Mouse (Mus musculus) kidney, embryonic 16.5 days (tissue): ENCODE measurements around the gene Capn3. TPM values are rescaled to one million over a fixed set of nuclear protein-coding genes. Genes with fewer than 3 reads are reported as not detected.

ENCODE experiments used
- ATAC-seq: fragments of 200-750 bp; cut with Nextera tagmentation; 2 replicates; pipeline ENCODE4 v1.8.0; 2017; ENCODE audit warnings: moderate TSS enrichment; ENCODE audit not compliant: low FRiP score, low TSS enrichment
- H3K27ac ChIP-seq: fragments of 300-500 bp; sonication (generic); 2 replicates; pipeline ENCODE4 v1.5.1; 2014; ENCODE audit warnings: low read length
- H3K27me3 ChIP-seq: fragments of 300-500 bp; sonication (generic); 2 replicates; pipeline ENCODE4 v1.6.1; 2014; ENCODE audit warnings: low read length, control low read depth, mixed read lengths; ENCODE audit not compliant: insufficient read depth
- H3K36me3 ChIP-seq: fragments of 300-500 bp; sonication (generic); 2 replicates; pipeline ENCODE4 v1.6.1; 2014; ENCODE audit warnings: low read length, control low read depth, mixed read lengths; ENCODE audit not compliant: insufficient read depth
- H3K4me1 ChIP-seq: fragments of 300-500 bp; sonication (generic); 2 replicates; pipeline ENCODE4 v1.6.1; 2014; ENCODE audit warnings: low read length, control low read depth, mixed read lengths; ENCODE audit not compliant: insufficient read depth
- H3K4me2 ChIP-seq: fragments of 300-500 bp; sonication (generic); replicated peaks from 2 replicates; pipeline ENCODE4 v1.6.1; 2014; ENCODE audit warnings: low read depth, low read length
- H3K4me3 ChIP-seq: fragments of 300-500 bp; sonication (generic); 2 replicates; pipeline ENCODE4 v1.5.1; 2014; ENCODE audit warnings: mild to moderate bottlenecking, low read length
- H3K9ac ChIP-seq: fragments of 300-500 bp; sonication (generic); replicated peaks from 2 replicates; pipeline ENCODE4 v1.6.1; 2014; ENCODE audit warnings: low read length
- H3K9me3 ChIP-seq: fragments of 300-500 bp; sonication (generic); 2 replicates; pipeline ENCODE4 v1.6.1; 2016; ENCODE audit warnings: low read length, control low read depth
- WGBS: fragments of 180-500 bp; shearing (Covaris S2); extraction: QIAGEN DNeasy Blood & Tissue Kit; methylation state at CpG from one replicate; pipeline ENCODE4 v1.1.7; 2014; 5-methylcytosine and 5-hydroxymethylcytosine counted together
- polyA plus RNA-seq: library from polyadenylated mRNA; unstranded; fragments of >200 nt; fragmentation: Nextera tagmentation; extraction: Ambion mirVana; gene quantifications from 2 replicates; pipeline ENCODE4 v1.2.1, GENCODE M21; 2015

Gene Capn3
- polyA plus RNA-seq: 1.4 and 1.8 TPM in 2 replicates

GRCm38 (mm10) chr2:120455719-120456118, at the start of gene Capn3:
Gene Capn3, plus strand, starts transcription at chr2:120456019.
- 69% methylated on average over 4 of the region's 4 CpGs for WGBS
- ATAC-seq: no peak
- no peak within 1 kb of the TSS for H3K27ac ChIP-seq
- H3K9ac ChIP-seq: no peak within 1 kb of the TSS
- H3K9me3 ChIP-seq: no peaks in the 10 kb centered on the region
- no peaks in the 10 kb centered on the region for H3K4me1 ChIP-seq
- no peak within 1 kb of the TSS for H3K4me3 ChIP-seq
- H3K27me3 ChIP-seq: no peaks in the 10 kb centered on the region
- no peaks in the 10 kb centered on the region for H3K36me3 ChIP-seq
- H3K4me2 ChIP-seq: no peak within 1 kb of the TSS

- H3K36me3 ChIP-seq: no peaks in the 10 kb centered on the region
- no peak overlapping the region for H3K4me3 ChIP-seq
- H3K27ac ChIP-seq: no peak overlapping the region
- WGBS: 91% methylated on average over 3 of the region's 3 CpGs
- no peaks in the 10 kb centered on the region for H3K27me3 ChIP-seq
- H3K4me2 ChIP-seq: no peak overlapping the region
- ATAC-seq: no peak
- no peaks in the 10 kb centered on the region for H3K9me3 ChIP-seq
- H3K9ac ChIP-seq: no peak overlapping the region
- H3K4me1 ChIP-seq: no peaks in the 10 kb centered on the region
Measured at GRCm38 (mm10) chr2:120411096-120411628, 44.7 kb upstream of the Capn3 start.

- Histone ChIP-seq H3K4me2 (no peak overlapping the region), H3K27me3 (no peaks in the 10 kb centered on the region), H3K36me3 (no peaks in the 10 kb centered on the region), H3K9ac (no peak overlapping the region), H3K27ac (no peak overlapping the region), H3K9me3 (no peaks in the 10 kb centered on the region), H3K4me3 (no peak overlapping the region), H3K4me1 (no peaks in the 10 kb centered on the region)
- no peak for ATAC-seq
Measured at GRCm38 (mm10) chr2:120414113-120414512, 41.7 kb upstream of the Capn3 start.

- Histone ChIP-seq H3K27ac (no peak overlapping the region), H3K27me3 (no peaks in the 10 kb centered on the region), H3K36me3 (no peaks in the 10 kb centered on the region), H3K4me2 (no peak overlapping the region), H3K9me3 (no peaks in the 10 kb centered on the region), H3K4me3 (no peak overlapping the region), H3K9ac (no peak overlapping the region), H3K4me1 (no peaks in the 10 kb centered on the region)
- 65% methylated on average over 1 of the region's 1 CpGs for WGBS
- no peak for ATAC-seq
Measured at GRCm38 (mm10) chr2:120414738-120415414, 40.9 kb upstream of the Capn3 start.

- Histone ChIP-seq H3K4me2 (no peak overlapping the region), H3K4me1 (no peaks in the 10 kb centered on the region), H3K27ac (no peak overlapping the region), H3K36me3 (0 out of 2 replicates have a peak, but pooled peaks cover 4% of the 10 kb centered on the region), H3K9me3 (no peaks in the 10 kb centered on the region), H3K4me3 (no peak overlapping the region), H3K27me3 (no peaks in the 10 kb centered on the region), H3K9ac (no peak overlapping the region)
- ATAC-seq: no peak
- 85% methylated on average over 5 of the region's 5 CpGs for WGBS
Measured at GRCm38 (mm10) chr2:120424386-120424785, 31.4 kb upstream of the Capn3 start.

- no peak for ATAC-seq
- H3K36me3 ChIP-seq: no peaks in the 10 kb centered on the region
- H3K9ac ChIP-seq: no peak overlapping the region
- H3K4me3 ChIP-seq: no peak overlapping the region
- no peaks in the 10 kb centered on the region for H3K4me1 ChIP-seq
- WGBS: 94% methylated on average over 1 of the region's 1 CpGs
- H3K27ac ChIP-seq: no peak overlapping the region
- no peaks in the 10 kb centered on the region for H3K9me3 ChIP-seq
- H3K27me3 ChIP-seq: no peaks in the 10 kb centered on the region
- no peak overlapping the region for H3K4me2 ChIP-seq
Measured at GRCm38 (mm10) chr2:120444486-120444885, 11.3 kb upstream of the Capn3 start.

- H3K27ac ChIP-seq: no peak overlapping the region
- H3K27me3 ChIP-seq: no peaks in the 10 kb centered on the region
- H3K9me3 ChIP-seq: no peaks in the 10 kb centered on the region
- H3K36me3 ChIP-seq: no peaks in the 10 kb centered on the region
- ATAC-seq: no peak
- no peak overlapping the region for H3K4me2 ChIP-seq
- H3K9ac ChIP-seq: no peak overlapping the region
- H3K4me1 ChIP-seq: no peaks in the 10 kb centered on the region
- H3K4me3 ChIP-seq: no peak overlapping the region
- 80% methylated on average over 10 of the region's 10 CpGs for WGBS
Measured at GRCm38 (mm10) chr2:120446373-120446772, 9.4 kb upstream of the Capn3 start.

- WGBS: 95% methylated on average over 1 of the region's 1 CpGs
- Histone ChIP-seq H3K9me3 (no peaks in the 10 kb centered on the region), H3K9ac (no peak overlapping the region), H3K4me1 (no peaks in the 10 kb centered on the region), H3K36me3 (no peaks in the 10 kb centered on the region), H3K4me3 (no peak overlapping the region), H3K27ac (no peak overlapping the region), H3K27me3 (no peaks in the 10 kb centered on the region), H3K4me2 (no peak overlapping the region)
- no peak for ATAC-seq
Measured at GRCm38 (mm10) chr2:120447306-120447705, 8.5 kb upstream of the Capn3 start.

- no peaks in the 10 kb centered on the region for H3K9me3 ChIP-seq
- H3K9ac ChIP-seq: no peak overlapping the region
- ATAC-seq: no peak
- H3K4me2 ChIP-seq: no peak overlapping the region
- H3K27ac ChIP-seq: no peak overlapping the region
- H3K4me3 ChIP-seq: no peak overlapping the region
- no peaks in the 10 kb centered on the region for H3K36me3 ChIP-seq
- no peaks in the 10 kb centered on the region for H3K4me1 ChIP-seq
- no peaks in the 10 kb centered on the region for H3K27me3 ChIP-seq
- 71% methylated on average over 6 of the region's 6 CpGs for WGBS
Measured at GRCm38 (mm10) chr2:120450724-120451123, 5.1 kb upstream of the Capn3 start.

- H3K4me1 ChIP-seq: no peaks in the 10 kb centered on the region
- no peak overlapping the region for H3K4me3 ChIP-seq
- ATAC-seq: no peak
- no peaks in the 10 kb centered on the region for H3K27me3 ChIP-seq
- no peaks in the 10 kb centered on the region for H3K9me3 ChIP-seq
- no peak overlapping the region for H3K9ac ChIP-seq
- H3K36me3 ChIP-seq: no peaks in the 10 kb centered on the region
- no peak overlapping the region for H3K4me2 ChIP-seq
- H3K27ac ChIP-seq: no peak overlapping the region
- WGBS: 51% methylated on average over 4 of the region's 4 CpGs
Measured at GRCm38 (mm10) chr2:120452600-120452999, 3.2 kb upstream of the Capn3 start.
